Mouse (Mus musculus): Measurements from ENCODE around the gene Dlgap4.

- TF ChIP-seq CTCF (IDR thresholded peaks at IDR 0.05; ENCODE audit: control insufficient read depth, insufficient read depth, low read length) (no peak), POLR2A (IDR thresholded peaks at IDR 0.05; ENCODE audit: borderline replicate concordance, control insufficient read depth, low read depth, low read length) (no peak)
Observed at GRCm38 (mm10) chr2:156625307-156625706, 11.8 kb downstream of the Dlgap4 start.

Data from bone marrow, adult 2 months (tissue).